Mouse (Mus musculus) monocyte, adult 2 months (primary cell): ENCODE results near the gene Msrb2.

Experiments used
- DNase-seq, 2 experiments: peaks; one replicate each; pipeline ENCODE4 v3.0.0; 2022; ENCODE audit warnings: low spot score in 2 of 2, low read depth in 1 of 2

The Msrb2 gene

DNA sequence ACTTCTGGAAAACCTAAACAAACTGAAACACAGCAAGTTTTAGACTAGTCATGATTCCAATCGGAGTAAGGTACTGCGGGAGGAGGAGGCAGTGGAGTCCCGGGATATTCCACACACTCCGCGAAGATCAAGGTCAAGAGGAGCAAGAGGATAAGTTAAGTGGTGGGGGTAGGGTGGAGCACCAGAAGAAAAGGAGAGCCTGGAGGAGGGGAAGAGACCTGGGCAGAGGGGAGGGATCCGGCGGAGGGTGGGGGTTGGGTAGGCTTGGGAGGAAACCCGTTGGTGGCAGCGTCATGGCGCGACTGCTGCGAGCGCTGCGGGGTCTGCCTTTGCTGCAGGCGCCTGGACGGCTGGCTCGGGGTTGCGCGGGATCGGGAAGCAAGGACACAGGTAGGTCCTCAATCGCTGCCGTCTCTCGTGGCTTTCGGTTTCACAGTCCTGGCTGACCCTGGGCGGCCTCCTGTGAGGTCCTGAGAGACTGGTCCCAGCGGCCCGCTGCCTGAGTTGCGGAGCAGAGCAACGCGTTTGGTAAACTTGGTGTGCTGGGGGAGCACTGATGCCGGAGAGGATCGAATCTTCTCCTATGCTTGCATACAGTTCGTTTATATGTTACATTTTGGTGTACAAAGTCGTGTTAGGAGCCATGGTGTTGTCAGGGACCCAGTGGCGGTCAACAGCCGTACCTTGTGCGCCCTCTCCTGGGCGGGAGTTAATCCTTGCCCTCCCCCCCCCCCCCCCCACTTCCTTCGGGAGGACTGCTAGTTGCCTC, at the start of gene Msrb2:
Msrb2 (plus strand) TSS at position 51 of the 769 bp plus-strand sequence.
- peak; percentile 24 to 36 for DNase-seq

DNA sequence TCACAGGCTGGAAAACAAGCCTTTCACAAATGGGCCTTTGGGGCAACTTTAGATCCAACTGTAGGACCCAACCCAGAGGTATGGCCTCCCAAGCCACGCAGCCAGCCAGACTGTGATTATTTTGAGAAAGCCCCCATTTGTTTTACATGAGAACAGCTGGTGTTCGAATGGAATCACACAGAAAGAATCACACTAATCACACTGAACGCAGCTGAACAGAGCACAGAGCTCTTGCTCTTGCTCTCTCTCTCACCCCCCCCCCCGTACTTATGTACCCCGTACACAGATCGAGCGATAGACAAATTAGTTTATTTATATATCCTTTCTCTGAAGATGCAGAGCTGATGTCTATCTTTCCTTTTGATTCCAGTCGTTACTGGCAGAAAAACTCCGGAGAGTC, 48.8 kb upstream of the Msrb2 start:
- no peak for DNase-seq

DNA sequence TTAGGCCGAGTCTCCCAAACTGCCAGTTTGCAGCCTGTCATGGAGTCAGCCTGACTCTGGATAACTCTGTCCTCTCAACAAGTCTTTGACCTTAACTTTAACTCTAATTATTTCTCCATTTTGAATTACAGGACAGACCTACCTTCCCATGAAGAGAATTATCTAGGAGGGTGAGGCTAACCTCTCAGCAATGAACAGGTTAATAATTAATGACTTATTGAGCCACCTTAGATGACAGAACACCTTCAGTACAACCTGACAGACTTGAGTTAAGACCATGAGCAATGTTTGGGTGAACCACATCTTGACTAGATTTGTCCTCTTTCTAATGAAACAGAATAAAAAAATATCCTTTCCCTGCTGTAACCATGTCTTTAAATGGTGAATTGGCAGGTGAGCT, 44.9 kb upstream of the Msrb2 start:
- no peak for DNase-seq

DNA sequence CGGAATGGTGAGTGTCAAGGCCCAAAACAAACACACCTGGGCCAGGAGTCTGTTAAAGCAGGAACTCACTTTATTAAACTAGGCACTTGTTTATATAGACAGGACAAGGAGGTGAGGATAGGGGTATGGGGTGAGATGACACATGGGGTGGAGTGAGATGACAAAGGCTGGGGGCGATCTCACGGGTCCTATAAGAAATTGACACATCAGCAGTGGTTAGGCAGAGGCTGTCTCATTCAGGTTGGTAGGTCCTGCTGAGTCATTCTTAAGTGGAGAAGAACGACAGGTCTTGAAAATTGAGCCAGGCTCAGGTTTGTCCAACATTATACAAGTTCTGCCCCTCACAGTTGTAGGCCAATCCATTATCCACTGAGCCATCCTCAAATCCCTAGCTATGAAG, 43.4 kb upstream of the Msrb2 start:
- no peak for DNase-seq

DNA sequence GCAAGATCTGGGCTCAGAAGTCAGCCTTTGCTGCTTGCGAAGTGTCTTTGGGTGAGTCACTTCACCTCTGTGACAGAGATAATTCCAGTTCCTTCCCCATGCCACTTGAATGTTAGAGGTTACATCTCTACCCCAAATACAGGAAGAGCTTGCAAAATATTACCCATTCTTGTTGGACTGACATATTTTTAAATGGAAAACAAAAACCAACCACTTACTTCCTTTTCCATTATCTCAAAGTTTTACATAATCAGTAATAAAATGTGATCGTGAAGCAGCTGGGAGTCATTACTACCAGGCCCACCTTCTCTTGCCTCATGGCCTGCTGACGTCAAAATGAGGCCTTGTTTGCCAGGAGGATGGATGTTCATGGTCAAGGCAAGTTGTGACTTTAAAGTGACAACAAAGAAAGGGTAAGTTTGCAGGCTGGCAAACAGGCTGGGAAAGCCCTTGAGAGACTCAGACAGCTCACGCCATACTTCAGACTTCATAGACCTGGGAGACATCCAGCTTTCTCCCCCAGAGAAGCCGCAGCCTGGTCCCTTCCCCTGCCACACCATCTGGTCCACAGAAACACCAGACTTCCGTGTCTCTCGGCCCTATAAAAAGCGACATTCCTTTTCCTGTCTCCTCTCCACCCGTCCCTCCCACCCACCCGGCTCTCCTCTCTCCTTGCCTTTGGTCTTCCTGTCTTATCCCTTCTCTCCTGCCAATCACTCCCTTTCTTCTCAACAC, 27.2 kb upstream of the Msrb2 start:
- peak in 1 of 2 experiments; percentile 19 for DNase-seq

DNA sequence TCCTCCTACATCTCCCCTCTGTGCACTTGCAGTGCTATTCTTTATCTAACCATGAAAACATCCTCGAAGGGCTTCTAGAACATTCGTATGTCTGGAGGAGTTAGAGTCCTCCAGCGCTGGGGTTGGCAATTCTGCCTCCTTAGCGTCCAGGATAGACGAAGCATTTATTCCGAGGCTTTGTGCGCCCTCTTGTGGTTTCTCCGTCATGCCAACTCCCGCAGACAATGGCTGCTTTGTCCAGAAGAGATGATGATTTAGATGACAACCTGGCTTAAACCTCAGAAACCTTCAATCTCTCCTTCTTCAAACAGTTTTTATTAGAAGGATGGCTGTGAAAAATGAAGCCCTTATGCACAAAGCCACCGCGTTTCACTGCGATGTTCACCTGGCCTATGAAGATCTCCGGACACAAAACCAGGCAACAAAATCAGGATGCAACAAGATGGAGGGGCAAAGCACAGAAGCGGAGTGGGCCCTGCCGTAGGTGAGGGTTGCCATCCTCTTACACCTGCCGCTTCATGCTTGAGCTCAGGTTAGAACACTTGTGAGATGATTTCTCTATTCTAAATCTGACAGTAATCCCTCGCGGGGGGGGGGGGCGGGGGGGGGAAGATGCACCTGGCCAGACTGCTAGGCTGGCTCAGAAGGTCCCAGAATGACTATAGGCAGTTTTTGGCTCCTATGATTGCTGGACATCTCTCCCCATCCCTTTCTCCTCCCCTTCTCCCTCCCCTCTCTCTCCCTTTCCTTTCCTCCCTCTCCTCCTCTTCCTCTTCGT, 26.4 kb upstream of the Msrb2 start:
- peak; percentile 43 to 75 for DNase-seq

DNA sequence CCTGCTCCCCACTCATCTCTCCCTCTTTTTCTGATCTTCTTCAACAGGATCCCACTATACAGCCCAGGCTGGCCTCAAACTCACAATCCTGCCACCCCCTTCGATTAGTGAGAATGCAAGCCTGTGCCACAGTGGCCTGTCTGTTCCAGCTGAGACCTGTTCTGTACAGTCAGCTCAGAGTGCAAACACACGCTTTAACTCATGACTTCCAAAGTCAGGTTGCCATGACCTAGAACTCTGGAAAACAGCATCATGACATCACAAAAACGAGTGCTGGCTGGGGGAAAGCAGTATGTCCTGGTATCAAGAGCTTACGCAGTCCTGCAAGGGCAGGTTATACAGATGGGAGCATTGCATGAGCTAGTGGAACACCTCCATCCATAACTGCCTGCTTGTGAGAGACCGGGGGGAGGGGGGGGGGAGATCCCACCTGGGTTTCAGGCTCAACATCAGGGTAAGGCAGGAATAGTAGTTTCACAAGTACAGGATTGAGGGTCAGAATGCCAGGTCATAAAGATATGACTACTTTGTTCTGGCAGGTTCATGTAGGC, 25.8 kb upstream of the Msrb2 start:
- DNase-seq, result no peak

DNA sequence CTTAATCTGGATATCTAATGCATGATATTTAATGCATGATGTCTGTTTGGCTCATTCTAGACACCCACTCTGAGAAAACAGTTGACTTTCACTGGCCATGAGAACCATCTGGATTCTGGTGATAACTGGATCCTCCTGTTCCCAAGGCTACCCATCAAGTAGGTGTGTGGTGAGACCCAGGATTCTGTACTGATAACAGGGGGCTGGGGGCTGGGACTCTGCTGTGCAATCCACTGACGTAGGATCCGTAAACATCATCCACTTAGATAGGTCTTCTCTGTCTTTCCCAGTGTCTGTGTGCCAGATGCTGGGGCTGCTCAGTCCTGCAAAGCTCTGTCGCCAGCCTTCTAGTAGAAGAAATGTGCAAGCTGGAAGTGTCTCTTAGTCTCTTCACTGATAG, 22.8 kb upstream of the Msrb2 start:
- no peak for DNase-seq

DNA sequence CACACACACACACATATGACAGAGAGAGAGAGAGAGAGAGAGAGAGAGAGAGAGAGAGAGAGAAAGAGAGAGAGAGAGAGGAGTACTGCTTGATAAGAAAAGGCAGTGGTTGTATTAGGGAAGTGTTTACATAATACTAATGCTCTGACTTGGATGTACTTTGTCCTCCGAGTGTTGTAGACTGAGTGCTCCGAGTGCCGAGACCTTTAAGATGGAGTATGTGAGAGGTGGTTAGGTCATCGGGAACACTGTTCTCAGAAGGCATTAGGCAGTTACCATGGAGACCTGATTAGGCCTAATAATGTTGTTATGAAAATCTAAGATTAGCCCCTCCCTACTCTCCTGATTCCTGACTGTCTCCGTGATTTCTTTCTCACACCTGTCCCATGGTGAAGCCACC, 21.1 kb upstream of the Msrb2 start:
- no peak for DNase-seq

DNA sequence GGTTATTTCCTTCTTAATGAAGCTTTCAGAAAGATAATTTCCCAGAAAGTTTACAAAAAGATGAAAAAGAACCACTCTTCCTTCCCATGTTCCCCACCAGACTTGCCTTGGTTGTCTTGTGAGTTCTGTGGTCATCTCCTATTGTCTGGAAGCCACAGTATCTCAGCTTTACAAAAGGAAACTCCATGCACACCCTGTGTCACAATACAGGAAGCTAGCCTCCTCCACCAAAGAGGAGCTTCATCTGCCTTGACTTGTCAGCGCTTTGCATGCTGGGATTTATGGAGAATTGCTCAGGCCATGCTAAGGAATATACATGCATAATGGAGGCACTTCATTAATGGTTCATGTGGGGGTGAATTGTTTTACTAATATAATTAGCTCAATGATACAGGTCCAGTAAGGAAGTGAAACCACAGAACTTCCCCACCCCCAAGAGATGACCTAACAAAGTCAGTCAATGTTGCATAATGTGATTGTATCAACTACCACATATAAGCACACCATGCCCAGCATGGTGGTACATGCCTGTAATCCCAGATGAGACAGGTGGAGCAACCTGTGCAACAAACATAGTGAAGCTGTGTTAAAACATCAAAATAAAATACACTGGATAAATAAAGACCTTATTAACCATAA, 19.5 kb upstream of the Msrb2 start:
- peak; percentile 34 to 51 for DNase-seq

DNA sequence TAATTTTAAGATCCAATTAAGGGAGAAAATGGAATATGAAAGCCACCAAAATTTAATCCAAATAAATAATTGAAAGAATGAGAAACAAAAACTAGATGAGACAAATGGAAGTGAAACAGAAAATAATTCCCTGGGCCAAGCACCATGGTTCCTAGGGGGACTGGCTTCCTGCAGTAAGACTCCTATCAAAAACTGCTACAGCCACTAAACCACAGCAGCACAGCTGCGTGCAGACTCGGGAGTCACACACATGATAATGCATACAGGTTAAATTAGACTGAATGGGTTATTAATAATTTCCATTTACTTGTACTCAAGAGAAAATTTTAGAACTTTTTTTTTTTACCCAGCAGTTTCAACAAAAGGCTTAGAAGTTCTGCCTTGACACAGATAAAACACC, 18.1 kb upstream of the Msrb2 start:
- no peak for DNase-seq

DNA sequence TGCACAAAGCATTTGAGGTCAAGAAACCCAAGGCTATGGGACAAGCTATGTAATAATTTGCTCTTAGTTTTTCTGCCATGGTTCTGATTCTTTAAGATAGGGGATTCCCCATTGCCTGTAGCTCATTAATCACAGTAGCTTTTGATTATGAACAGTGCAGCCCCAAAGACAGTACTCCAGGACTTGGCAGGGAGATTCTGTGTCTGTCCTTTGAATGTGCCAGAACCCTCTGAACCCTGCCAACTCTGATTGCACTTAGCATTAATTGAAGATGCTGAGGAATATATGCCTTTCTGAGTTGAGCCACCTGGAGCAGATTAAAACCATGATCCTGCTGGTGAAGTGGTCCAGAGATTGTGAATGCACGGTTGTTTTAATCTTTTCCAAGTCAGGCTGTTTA, 8.4 kb upstream of the Msrb2 start:
- DNase-seq, result no peak

DNA sequence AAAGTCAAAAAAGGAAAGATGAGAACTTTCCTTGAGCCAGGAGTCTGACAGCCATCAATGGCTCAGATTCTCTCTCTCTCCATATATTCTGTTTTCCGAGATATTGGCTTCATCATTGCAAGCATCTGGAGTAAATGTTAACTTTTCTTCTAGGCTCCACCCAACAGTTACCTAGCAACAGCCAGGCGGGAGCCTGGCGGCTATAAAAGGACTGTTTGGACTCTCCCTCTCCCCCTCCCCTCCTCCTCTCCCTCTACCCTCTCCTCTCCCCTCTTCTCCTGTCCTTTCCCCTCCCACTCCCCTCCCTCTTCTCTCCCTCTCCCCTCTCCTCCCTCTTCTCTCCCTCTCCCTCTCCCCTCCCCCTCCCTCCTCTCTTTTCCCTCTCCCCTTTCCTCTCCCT, 4.8 kb upstream of the Msrb2 start:
- no peak for DNase-seq

DNA sequence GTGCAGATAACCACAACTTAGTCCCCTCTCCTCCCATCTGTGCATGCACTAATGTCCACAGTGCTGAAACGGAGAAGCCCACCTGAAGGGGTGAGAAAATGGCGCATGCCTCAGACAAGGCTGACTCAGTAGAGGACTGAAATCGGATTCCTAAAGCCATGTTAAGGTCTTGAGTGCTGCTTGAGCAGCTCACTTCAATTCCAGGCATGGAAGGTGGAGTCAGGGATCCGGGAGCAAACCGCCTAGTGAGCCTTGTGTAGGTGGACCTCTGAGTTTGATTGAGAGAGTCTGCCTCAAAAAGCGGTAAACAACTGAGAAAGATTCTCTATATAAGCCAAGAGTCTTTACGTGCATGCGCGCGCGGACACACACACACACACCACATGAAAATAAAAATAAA, 4.1 kb upstream of the Msrb2 start:
- DNase-seq, result no peak

DNA sequence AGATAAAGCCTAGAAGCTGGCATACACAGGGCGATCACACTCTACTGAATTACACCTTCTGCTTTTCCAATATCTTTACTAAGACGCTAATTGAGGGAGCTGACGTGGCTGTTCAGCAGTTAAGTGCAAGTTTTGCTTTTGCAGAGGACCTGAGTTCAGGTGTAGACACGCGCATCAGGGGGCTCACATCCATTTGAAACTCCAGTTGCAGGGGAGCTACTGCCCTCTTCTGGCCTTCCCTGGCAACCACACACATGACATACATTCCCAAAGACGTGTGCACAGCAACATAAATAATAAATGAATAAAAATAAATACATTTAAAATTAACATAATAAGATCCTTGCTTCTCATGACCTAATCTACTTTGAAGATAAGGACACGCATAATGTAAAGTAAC, 2.5 kb downstream of the Msrb2 start:
- no peak for DNase-seq

DNA sequence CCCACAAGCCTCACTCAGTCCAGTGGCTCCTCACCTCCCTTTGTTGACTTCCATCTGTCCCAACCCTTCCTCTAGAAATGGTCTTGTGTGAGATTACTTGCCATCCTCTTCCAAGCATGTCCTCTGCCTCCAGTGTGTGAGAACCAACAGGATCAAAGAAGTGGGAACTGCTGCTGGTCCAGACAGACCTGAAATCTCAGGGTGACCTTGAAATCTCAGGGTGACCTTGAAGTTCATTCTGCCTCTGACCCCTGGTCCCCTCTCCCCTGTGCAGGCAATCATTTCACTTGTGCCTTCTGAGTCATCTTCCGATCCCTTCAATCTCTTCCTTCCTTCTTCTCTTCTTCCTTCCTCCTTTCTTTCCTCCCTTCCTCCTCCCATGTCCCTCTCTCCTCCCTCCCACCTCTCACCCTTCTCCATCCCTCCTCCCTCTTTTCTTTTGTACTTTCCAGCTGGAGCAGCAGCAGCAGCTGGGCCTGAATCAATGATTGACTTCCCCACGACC, 9.3 kb downstream of the Msrb2 start:
- DNase-seq, result no peak

DNA sequence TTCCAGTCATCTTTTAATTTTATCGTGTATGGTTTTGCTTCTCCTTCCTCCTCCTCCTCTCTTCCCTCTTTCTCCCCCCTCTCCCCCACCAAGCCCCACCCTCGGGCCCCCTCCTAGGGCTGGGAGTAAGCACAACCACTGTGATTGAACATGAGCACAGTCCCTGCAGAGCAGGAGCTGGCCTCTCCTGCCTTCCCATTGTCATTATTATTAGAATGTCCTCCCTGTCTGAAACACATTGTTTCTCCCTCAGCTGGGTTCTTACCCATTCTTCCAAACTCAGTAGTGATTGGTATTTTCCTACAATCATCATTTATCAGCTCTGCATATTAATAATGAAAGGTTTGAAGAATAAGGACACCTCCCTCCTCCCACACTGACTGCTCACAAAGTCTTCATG, 9.7 kb downstream of the Msrb2 start:
- no peak for DNase-seq

DNA sequence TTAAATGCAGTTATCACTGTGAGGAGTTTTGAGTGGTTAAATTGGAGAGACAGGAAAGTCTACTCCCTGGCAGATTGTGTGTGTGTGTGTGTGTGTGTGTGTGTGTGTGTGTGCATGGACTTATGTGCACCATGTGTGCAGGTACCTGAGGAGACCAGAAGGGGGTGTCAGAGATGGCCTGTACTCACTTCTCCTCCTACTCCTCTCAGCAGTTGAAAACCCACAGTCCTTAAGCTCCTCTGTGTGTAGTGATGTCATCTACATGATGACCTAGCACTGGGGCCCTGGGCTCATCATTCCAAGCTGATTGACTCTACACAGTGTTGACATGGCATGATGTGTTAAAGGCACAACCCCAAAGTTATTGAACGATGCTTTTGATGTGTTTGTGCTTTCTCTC, 11.0 kb downstream of the Msrb2 start:
- DNase-seq, result no peak

DNA sequence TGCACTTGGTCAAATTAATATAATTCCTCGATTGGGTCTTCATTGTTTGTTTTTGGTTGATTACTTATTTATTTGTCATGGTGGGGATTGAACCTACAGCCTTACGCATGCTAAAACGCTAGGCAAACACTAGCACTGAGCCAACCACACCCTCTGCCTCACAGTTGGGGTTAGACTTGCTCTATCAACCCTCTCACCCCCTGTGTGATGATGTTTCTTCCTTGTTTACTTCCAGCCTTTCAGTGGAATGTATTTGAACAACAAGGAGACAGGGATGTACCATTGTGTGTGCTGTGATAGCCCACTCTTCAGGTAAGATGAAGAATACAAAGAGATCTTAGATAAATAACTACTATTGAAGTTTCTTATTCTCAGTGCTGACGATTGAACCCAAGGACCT, 11.8 kb downstream of the Msrb2 start:
- DNase-seq, result no peak

DNA sequence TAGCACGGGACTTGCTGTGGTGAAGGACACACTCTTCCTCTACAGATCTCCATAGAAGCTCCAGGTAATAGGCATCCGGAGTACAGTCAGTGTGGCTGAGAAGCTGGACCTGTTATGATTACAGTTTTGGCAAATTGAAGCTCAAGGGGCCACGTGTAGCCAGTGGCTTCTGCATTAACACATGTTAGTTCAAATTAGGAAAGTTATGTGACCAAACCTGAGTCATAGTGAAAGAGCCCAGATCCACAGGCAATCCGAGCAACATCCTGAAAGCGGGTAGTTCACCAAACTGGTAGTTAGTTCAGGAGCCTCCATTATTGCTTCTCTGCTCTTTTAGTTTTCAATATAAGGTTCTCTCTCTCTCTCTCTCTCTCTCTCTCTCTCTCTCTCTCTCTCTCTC, 14.5 kb downstream of the Msrb2 start:
- no peak for DNase-seq
